Mouse (Mus musculus) natural killer cell, adult 2 months (primary cell): Measurements from ENCODE around the gene Zswim9.

ENCODE experiments used
- DNase-seq, 2 experiments: peaks; one replicate each; pipeline ENCODE4 v3.0.0; 2022; ENCODE audit warnings: low spot score in 2 of 2

The Zswim9 gene

DNA sequence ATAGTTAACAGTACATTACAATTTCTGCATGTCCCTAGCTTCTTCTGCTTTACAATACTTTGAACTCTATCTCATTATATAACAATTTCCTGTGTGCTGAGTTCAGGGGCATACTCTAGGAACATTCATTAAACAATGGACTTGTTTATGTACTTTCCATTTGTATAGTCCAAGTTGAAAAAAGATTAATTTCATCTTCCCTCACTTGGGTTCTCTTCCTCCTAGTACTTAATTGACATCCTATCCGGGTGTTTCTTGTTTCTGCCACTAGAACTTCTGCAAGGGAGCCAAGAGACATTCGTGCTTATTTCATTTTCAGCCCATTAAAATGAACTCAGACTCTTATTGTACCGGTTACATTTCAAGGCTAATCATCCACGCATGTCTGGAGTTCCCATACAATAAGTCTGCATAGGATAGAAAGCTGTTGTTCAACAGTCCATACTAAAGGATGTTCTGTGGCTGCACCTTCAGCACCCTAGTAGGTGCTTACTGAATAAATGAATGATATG, 9.7 kb downstream of the Zswim9 start:
- DNase-seq: no peak

DNA sequence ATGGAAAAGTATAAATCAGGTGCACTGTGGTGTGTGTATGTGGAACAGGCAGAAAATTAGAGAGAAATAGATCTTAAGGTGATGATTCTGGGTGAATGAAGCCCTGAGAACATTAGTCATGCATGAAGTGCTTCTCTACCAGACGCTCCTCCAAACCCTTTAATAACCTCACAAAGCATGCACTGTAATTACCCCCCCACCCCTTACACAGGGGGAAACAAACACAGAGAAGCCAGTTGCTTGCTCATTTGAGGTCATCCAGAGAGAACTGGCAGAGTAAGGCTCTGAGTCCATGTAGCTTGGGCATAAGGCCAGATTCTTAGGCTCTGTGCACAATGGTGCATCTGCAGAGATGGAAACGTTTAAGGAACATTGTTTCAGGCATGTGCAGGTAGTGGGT, 14.1 kb downstream of the Zswim9 start:
- no peak for DNase-seq

DNA sequence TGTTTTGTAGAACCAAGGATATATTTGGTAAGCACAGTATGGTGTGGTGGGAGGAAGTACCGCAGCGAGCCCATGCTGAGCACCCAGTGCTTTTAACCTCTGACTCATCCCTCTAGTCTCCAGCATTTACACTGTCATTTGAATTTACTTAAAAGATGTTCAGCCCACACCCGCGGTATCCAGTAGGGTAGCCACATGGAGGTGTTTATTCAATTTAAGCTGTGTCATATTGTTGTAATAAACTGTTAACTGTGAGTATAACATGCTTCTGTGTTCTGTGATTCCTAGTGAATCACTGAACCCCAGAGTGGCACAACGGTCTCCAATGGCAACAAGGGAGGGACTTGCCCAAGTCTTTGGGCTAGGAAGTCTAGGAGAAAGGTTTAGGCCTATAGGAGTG, 14.7 kb downstream of the Zswim9 start:
- no peak for DNase-seq

DNA sequence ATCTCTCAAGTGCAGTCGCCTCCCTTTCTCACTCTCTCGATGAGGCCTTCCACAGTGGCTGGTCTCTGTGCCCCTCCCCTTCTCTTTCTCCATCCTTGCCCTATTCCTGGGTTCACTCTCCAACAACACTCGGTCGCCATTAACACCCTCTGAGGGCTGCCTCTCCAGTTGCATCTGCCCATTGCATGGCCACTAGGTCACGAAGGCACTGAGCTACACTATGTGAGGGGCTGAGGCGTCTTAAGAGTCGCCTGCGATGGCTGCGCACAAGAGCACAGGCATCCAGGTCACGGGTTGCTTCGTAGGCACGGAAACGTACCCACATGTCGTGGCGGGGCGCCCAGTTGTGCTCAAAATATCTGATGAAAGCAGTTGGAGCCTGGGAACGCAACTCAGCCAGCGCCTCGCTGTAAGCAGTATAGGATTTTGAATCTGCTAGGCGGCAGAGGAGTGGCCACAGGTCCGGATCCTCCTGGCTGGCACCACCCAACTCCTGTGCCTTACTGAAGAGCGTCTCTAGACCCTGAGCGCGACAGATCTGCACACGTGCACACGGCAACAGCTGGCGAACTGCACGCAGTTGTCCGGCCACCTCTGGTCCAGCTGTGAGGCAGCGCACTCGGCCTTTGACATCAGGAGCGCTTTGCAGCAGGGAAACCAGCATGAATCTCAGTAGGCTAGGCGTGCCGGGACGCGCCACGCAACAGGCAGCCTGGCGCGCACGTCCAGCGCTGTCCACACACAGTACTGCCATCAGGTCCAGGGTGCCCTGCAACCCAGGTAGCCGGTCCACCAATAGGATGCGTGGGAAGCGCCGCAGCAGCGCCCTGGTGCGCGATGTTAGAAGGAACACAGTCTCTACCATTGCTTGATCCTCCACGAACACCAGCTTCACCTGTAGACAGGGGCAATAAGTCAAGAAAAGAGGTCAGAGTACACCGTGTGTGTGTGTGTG, 17.5 kb downstream of the Zswim9 start:
- no peak for DNase-seq

DNA sequence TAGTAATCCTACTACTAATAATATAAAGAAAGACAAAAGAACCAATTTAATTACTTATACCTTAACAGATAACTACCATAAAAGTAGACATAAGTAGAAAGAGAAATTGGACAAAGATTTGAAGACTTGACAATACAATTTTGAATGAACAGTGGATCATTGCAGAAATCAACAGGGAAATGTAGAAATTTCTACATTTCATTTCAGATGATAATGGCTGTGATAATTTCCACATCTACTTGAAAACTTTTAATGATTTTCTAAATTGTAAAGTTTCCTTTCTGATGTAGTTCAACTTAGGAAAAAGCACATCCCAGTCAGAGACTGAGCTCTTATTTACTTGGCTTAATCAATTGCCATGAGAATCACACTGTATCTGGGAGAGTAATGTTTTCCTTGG, 65.8 kb downstream of the Zswim9 start, which contains the start of gene Vmn1r89:
TSS of gene Vmn1r89 (plus strand) at position 301 of the 400 bp plus-strand sequence.
- no peak for DNase-seq
